ENCODE assay signal across 15 mouse cellular contexts in genomic region chr19:25301189-25301588, GRCm38 (mm10).
"Had no signal": no experiment of that assay in that cellular context is flagged by ENCODE, and none has a peak within 500 bp of the region (broad histone marks: within the 10 kb centered on the region; RNA-seq: fewer than 3 reads in every experiment).

No protein-coding gene starts in this region.

- H3K27ac ChIP-seq: lung, embryonic 15.5 days; macrophage; midbrain, embryonic 12.5 days; neural tube, embryonic 12.5 days; stomach, embryonic 15.5 days had no signal

- H3K4me3 ChIP-seq: lung, embryonic 15.5 days; megakaryocyte, embryonic 14.5 days; midbrain, embryonic 12.5 days; neural tube, embryonic 12.5 days; stomach, embryonic 15.5 days had no signal

- H3K9me3 ChIP-seq: lung, embryonic 15.5 days; megakaryocyte, embryonic 14.5 days; midbrain, embryonic 12.5 days; neural tube, embryonic 12.5 days; stomach, embryonic 15.5 days had no signal

- H3K4me1 ChIP-seq: lung, embryonic 15.5 days; megakaryocyte, embryonic 14.5 days; midbrain, embryonic 12.5 days; neural tube, embryonic 12.5 days; stomach, embryonic 15.5 days had no signal

- H3K27me3 ChIP-seq: lung, embryonic 15.5 days; midbrain, embryonic 12.5 days; neural tube, embryonic 12.5 days; stomach, embryonic 15.5 days had no signal

- DNase-seq: lung, adult 2 months; lung, postnatal 14 days; lung, postnatal 36 days; midbrain, embryonic 14.5 days; right cerebral cortex, postnatal 14 days; thymus, adult 2 months; thymus, postnatal 25 days had no signal

- H3K36me3 ChIP-seq: lung, embryonic 15.5 days; midbrain, embryonic 12.5 days; neural tube, embryonic 12.5 days; stomach, embryonic 15.5 days had no signal

- H3K4me2 ChIP-seq: lung, embryonic 15.5 days; midbrain, embryonic 12.5 days; neural tube, embryonic 12.5 days; stomach, embryonic 15.5 days had no signal

- H3K9ac ChIP-seq: lung, embryonic 15.5 days; midbrain, embryonic 12.5 days; neural tube, embryonic 12.5 days; stomach, embryonic 15.5 days had no signal

- ATAC-seq: lung, postnatal 0 days; midbrain, embryonic 16.5 days had no signal
